Mouse (Mus musculus) liver, postnatal 0 days (tissue): ENCODE results near the gene Tbc1d15. TPM values are rescaled to one million over a fixed set of nuclear protein-coding genes. Genes with fewer than 3 reads are reported as not detected.

Experiments used
- ATAC-seq: fragments of 200-750 bp; cut with Nextera tagmentation; 2 replicates; pipeline ENCODE4 v1.8.0; 2017; ENCODE audit warnings: mild to moderate bottlenecking, moderate library complexity
- DNase-seq: peaks from one replicate; pipeline ENCODE4 v3.0.0-alpha.2; 2016
- H3K27ac ChIP-seq: fragments of 300-500 bp; sonication (generic); 2 replicates; pipeline ENCODE4 v1.5.1; 2014; ENCODE audit warnings: antibody characterized with exemption, moderate library complexity, mild to moderate bottlenecking, low read depth
- H3K27me3 ChIP-seq: fragments of 300-500 bp; sonication (generic); 2 replicates; pipeline ENCODE4 v1.6.1; 2014; ENCODE audit warnings: low read length, control low read depth, mixed read lengths; ENCODE audit not compliant: insufficient read depth
- H3K36me3 ChIP-seq: fragments of 300-500 bp; sonication (generic); replicated peaks from 2 replicates; pipeline ENCODE4 v1.6.1; 2014; ENCODE audit warnings: mild to moderate bottlenecking, control low read depth, low read length, moderate library complexity, mixed read lengths; ENCODE audit not compliant: insufficient read depth
- H3K4me1 ChIP-seq: fragments of 300-500 bp; sonication (generic); 2 replicates; pipeline ENCODE4 v1.6.1; 2014; ENCODE audit warnings: antibody characterized with exemption, mild to moderate bottlenecking, control low read depth; ENCODE audit not compliant: insufficient read depth
- H3K4me2 ChIP-seq: fragments of 300-500 bp; sonication (generic); 2 replicates; pipeline ENCODE4 v1.6.1; 2014; ENCODE audit warnings: low read depth, mild to moderate bottlenecking, low read length, moderate library complexity, mixed read lengths
- H3K4me3 ChIP-seq: fragments of 300-500 bp; sonication (generic); 2 replicates; pipeline ENCODE4 v1.5.1; 2014; ENCODE audit warnings: low read depth, low read length
- H3K9ac ChIP-seq: fragments of 300-500 bp; sonication (generic); replicated peaks from 2 replicates; pipeline ENCODE4 v1.6.1; 2014; ENCODE audit warnings: mild to moderate bottlenecking, moderate library complexity
- H3K9me3 ChIP-seq: fragments of 300-500 bp; sonication (generic); 2 replicates; pipeline ENCODE4 v1.6.1; 2016; ENCODE audit warnings: mild to moderate bottlenecking, control low read depth, low read length, mixed read lengths
- CTCF ChIP-seq: sonication (generic); IDR thresholded peaks from 2 replicates; pipeline ENCODE4 v1.5.1; 2016; ENCODE audit warnings: antibody characterized with exemption, low read depth
- EP300 ChIP-seq: IDR thresholded peaks from 2 replicates; pipeline ENCODE4 v1.6.1; 2016; ENCODE audit warnings: antibody characterized with exemption, low read depth, mild to moderate bottlenecking
- WGBS: fragments of 180-500 bp; shearing (Covaris S2); extraction: QIAGEN DNeasy Blood & Tissue Kit; methylation state at CpG from one replicate; pipeline ENCODE4 v1.1.7; 2014; ENCODE audit not compliant: insufficient replicate concordance; 5-methylcytosine and 5-hydroxymethylcytosine counted together
- polyA plus RNA-seq: library from polyadenylated mRNA; unstranded; fragments of >200 nt; fragmentation: Nextera tagmentation; extraction: Ambion mirVana; gene quantifications from 2 replicates; pipeline ENCODE4 v1.2.1, GENCODE M21; 2015

Tbc1d15 gene
- polyA plus RNA-seq, 1 experiment from 2014 or later: 36.7 TPM

DNA sequence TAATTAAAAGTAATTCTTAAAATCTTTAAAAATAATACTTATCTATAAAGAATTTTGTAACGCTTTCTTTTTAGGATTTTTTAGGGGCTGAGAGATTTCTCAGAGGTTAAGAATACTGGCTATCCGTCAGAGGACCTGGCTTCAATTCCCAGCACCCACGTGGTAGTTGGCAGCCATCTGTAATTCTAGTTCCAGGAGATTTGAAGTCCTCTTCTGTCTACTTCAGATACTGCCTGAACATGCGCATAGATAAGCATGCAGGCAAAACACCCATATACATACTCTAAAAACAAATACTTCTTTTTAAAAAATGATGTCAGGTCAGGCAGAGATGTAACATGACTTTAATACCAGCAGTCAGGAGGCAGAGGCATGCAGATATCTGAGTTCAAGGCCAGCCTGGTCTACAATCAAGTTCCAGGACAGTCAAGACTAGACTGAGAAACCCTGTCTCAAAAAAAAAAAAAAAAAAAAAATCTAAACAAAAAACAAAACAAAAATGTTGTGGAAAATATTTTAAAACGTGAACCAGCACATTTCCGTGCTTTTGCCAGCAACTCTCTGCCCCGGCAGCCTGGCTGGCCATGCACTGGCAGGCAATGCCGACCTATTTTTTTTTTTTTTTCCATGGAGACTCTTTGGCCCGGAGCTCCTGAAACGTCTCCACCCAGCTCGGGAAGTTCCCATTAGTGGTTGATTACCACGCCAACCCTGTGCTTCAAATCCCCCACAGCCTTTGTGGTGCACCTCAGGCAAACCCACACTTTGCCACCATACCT lies 19.5 kb upstream of the Tbc1d15 start:
- no peak overlapping the region for H3K9ac ChIP-seq
- no peak overlapping the region for H3K4me2 ChIP-seq
- H3K4me1 ChIP-seq: no peaks in the 10 kb centered on the region
- H3K27me3 ChIP-seq: no peaks in the 10 kb centered on the region
- ATAC-seq: no peak
- H3K4me3 ChIP-seq: no peak overlapping the region
- no peak for TF ChIP-seq CTCF
- no peak for TF ChIP-seq EP300
- 82% methylated on average over 12 of the region's 12 CpGs for WGBS
- H3K27ac ChIP-seq: no peak overlapping the region
- DNase-seq: no peak
- H3K9me3 ChIP-seq: 0 out of 2 replicates have a peak, but pooled peaks cover 2% of the 10 kb centered on the region
- H3K36me3 ChIP-seq: no peaks in the 10 kb centered on the region

DNA sequence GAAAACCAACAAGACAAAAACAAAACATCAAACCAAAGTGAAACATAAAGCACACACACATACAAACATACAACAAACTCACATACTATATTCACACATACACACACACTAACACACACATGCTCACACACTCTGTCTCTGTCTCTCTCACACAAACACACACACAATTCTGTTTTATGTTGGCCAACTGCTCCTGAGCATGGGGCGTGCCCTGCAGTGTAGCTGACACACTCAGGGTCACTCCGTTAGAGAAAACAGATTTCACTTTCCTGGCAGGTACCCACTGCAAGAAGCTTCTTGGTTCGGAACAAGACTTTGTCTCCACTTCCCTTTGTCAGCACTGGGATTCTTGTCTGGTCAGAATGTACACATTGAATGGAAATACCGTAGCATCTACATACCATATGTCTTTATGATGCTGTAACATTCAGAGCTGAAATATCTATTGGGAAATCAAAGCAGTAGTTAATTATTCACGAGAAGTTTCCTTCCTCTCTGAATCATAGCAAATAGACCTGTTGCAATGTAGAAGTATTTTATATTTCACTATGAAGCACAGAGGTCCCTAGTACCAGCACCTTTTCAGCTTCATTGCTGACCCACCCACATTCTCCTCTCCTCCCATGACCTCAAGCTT lies 11.8 kb upstream of the Tbc1d15 start:
- no peaks in the 10 kb centered on the region for H3K36me3 ChIP-seq
- H3K27ac ChIP-seq: peak overlapping the region; percentile 67
- 40% methylated on average over 5 of the region's 5 CpGs for WGBS
- no peak for TF ChIP-seq EP300
- no peak for TF ChIP-seq CTCF
- no peaks in the 10 kb centered on the region for H3K27me3 ChIP-seq
- H3K9ac ChIP-seq: no peak overlapping the region
- ATAC-seq (peak; percentile 90), DNase-seq (peak; percentile 31)
- H3K4me1 ChIP-seq: peaks cover 4% of the 10 kb centered on the region; the same call in 1 of the 2 replicates
- no peaks in the 10 kb centered on the region for H3K9me3 ChIP-seq
- H3K4me2 ChIP-seq: peak overlapping the region; percentile 47; the same call in 1 of the 2 replicates
- H3K4me3 ChIP-seq: peak overlapping the region; percentile 37

DNA sequence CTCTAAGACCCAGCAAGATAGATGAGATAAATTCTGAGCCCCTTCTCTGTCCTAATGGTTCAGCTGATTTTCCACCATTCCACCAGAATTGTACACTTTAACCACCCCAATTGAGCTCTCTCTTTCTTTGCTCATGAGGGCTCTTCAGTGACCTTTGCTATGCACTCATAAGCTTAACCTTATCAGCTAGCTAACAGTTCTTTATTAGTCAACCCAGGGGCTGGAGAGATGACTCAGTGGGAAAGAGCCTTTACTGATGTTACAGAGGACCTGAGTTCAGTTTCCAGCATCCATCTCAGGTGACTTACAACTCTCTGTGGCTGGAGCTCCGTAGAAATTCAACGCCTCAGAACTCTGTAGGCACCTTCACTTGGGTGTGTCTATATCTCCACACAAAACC lies 11.0 kb upstream of the Tbc1d15 start:
- ATAC-seq (peak; percentile 38; the same call in 1 of the 2 replicates), DNase-seq (no peak)
- no peaks in the 10 kb centered on the region for H3K9me3 ChIP-seq
- WGBS: 78% methylated on average over 2 of the region's 2 CpGs
- no peak overlapping the region for H3K9ac ChIP-seq
- TF ChIP-seq EP300: no peak
- TF ChIP-seq CTCF: no peak
- no peak overlapping the region for H3K4me3 ChIP-seq
- no peaks in the 10 kb centered on the region for H3K36me3 ChIP-seq
- H3K4me1 ChIP-seq: peaks cover 4% of the 10 kb centered on the region; the same call in 1 of the 2 replicates
- no peaks in the 10 kb centered on the region for H3K27me3 ChIP-seq
- peak overlapping the region; percentile 67 for H3K27ac ChIP-seq
- H3K4me2 ChIP-seq: no peak overlapping the region

DNA sequence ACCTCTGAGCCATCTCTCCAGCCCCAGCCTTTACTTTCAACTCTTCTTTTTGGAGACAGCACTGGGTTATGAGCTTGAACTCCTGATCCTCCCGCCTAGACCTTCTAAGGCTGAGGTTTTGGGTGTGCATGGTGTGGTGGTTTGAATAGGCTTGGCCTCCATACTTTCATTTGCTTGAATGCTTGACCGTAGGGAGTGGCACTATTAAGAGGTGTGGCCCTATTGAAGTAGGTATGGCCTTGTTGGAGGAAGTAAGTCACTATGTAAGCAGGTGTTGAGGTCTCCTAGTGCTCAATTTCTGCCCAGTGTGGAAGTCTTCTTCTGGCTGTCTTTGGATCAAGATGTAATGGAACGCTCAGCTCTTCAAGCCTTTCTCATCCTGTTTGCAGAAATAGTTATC lies 10.2 kb upstream of the Tbc1d15 start:
- TF ChIP-seq EP300: no peak
- TF ChIP-seq CTCF: no peak
- Histone ChIP-seq H3K27me3 (no peaks in the 10 kb centered on the region), H3K36me3 (no peaks in the 10 kb centered on the region), H3K4me3 (no peak overlapping the region), H3K4me1 (peaks cover 4% of the 10 kb centered on the region; the same call in 1 of the 2 replicates), H3K4me2 (no peak overlapping the region), H3K27ac (no peak overlapping the region), H3K9me3 (no peaks in the 10 kb centered on the region), H3K9ac (no peak overlapping the region)
- ATAC-seq (no peak), DNase-seq (no peak)
- WGBS: 77% methylated on average over 3 of the region's 3 CpGs

DNA sequence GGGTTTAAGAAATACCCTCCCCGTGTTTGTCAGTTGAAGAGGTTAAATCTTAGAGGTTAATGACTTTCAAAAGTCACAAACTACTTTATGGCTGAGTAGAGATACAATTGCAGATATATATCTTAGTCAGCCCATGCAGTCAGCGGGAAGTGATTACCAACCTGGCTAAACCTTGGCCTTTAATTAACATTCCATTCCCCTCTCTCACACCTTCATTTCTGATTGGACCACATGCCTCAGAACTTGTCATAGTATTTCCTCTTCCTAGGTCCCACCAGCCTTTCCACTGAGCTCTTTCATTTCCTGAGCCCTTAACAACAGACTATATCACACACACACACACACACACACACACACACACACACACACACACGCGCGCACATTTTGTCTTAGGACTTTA lies 4.9 kb upstream of the Tbc1d15 start:
- no peaks in the 10 kb centered on the region for H3K36me3 ChIP-seq
- no peaks in the 10 kb centered on the region for H3K27me3 ChIP-seq
- no peaks in the 10 kb centered on the region for H3K9me3 ChIP-seq
- DNase-seq: no peak
- no peak for TF ChIP-seq CTCF
- no peak for TF ChIP-seq EP300
- no peak overlapping the region for H3K9ac ChIP-seq
- H3K4me1 ChIP-seq: peaks cover 6% of the 10 kb centered on the region
- H3K27ac ChIP-seq: no peak overlapping the region
- H3K4me2 ChIP-seq: no peak overlapping the region
- H3K4me3 ChIP-seq: no peak overlapping the region
- ATAC-seq: no peak
- 81% methylated on average over 5 of the region's 5 CpGs for WGBS

DNA sequence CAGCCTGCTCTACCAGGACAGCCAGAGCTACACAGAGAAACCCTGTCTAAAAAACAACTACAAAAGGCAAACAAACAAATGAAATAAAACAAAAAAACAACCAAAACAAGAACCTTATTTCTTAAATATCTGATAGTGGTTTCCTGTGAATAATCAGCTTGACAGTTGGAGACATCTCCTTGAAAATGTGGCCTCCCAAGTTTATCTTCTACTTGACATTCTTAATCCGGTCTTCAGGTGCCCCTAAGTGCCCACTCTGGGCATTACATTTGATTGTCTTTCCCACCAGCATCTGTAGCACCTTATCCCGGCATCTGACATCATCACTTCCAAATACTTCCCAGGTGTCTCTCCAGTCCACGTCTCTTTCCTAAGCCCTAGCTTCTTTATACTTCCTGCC lies 2.3 kb upstream of the Tbc1d15 start:
- Histone ChIP-seq H3K4me2 (no peak overlapping the region), H3K36me3 (no peaks in the 10 kb centered on the region), H3K4me3 (no peak overlapping the region), H3K27me3 (no peaks in the 10 kb centered on the region), H3K27ac (no peak overlapping the region), H3K9me3 (no peaks in the 10 kb centered on the region), H3K4me1 (peaks cover 17% of the 10 kb centered on the region), H3K9ac (no peak overlapping the region)
- no peak for ATAC-seq
- no peak for TF ChIP-seq EP300
- peak; percentile 16; the same call in 1 of the 2 replicates for TF ChIP-seq CTCF
- DNase-seq: no peak
- 60% methylated on average over 3 of the region's 3 CpGs for WGBS
